Mouse (Mus musculus) lung, embryonic 16.5 days (tissue): ENCODE data around the gene Rtn4. TPM values are rescaled to one million over a fixed set of nuclear protein-coding genes. Genes with fewer than 3 reads are reported as not detected.
"Not testable (repeated sequence)": the region's sequence is repeated elsewhere in the genome, so short reads cannot be mapped to it uniquely, and the experiment has no call there.

Experiments
- ATAC-seq: fragments of 200-750 bp; cut with Nextera tagmentation; 2 replicates; pipeline ENCODE4 v1.8.0; 2017; ENCODE audit warnings: low read depth, mild to moderate bottlenecking, moderate library complexity
- H3K27ac ChIP-seq: fragments of 300-500 bp; sonication (generic); 2 replicates; pipeline ENCODE4 v1.5.1; 2014; ENCODE audit warnings: mild to moderate bottlenecking, control low read depth, low read length
- H3K27me3 ChIP-seq: fragments of 300-500 bp; sonication (generic); 2 replicates; pipeline ENCODE4 v1.6.1; 2014; ENCODE audit warnings: low read depth, low read length, mixed read lengths; ENCODE audit not compliant: control insufficient read depth, insufficient read depth
- H3K36me3 ChIP-seq: fragments of 300-500 bp; sonication (generic); 2 replicates; pipeline ENCODE4 v1.6.1; 2014; ENCODE audit warnings: low read length; ENCODE audit not compliant: control insufficient read depth, insufficient read depth
- H3K4me1 ChIP-seq: fragments of 300-500 bp; sonication (generic); replicated peaks from 2 replicates; pipeline ENCODE4 v1.6.1; 2014; ENCODE audit warnings: low read length, mixed read lengths; ENCODE audit not compliant: control insufficient read depth, insufficient read depth
- H3K4me2 ChIP-seq: fragments of 300-500 bp; sonication (generic); 2 replicates; pipeline ENCODE4 v1.6.1; 2014; ENCODE audit warnings: low read depth, low read length, control low read depth
- H3K4me3 ChIP-seq: fragments of 300-500 bp; sonication (generic); 2 replicates; pipeline ENCODE4 v1.5.1; 2014; ENCODE audit warnings: mild to moderate bottlenecking, low read length, control low read depth
- H3K9ac ChIP-seq: fragments of 300-500 bp; sonication (generic); 2 replicates; pipeline ENCODE4 v1.6.1; 2014; ENCODE audit warnings: low read length, control low read depth
- H3K9me3 ChIP-seq: fragments of 300-500 bp; sonication (generic); 2 replicates; pipeline ENCODE4 v1.6.1; 2016; ENCODE audit warnings: low read length; ENCODE audit not compliant: control insufficient read depth
- WGBS: fragments of 180-500 bp; shearing (Covaris S2); extraction: QIAGEN DNeasy Blood & Tissue Kit; methylation state at CpG from one replicate; pipeline ENCODE4 v1.1.7; 2014; 5-methylcytosine and 5-hydroxymethylcytosine counted together
- polyA plus RNA-seq: library from polyadenylated mRNA; unstranded; fragments of >200 nt; fragmentation: Nextera tagmentation; extraction: Ambion mirVana; gene quantifications from 2 replicates; pipeline ENCODE4 v1.2.1, GENCODE M21; 2015

Rtn4 gene
- polyA plus RNA-seq, 1 experiment from 2014 or later, result 43.0 TPM

DNA sequence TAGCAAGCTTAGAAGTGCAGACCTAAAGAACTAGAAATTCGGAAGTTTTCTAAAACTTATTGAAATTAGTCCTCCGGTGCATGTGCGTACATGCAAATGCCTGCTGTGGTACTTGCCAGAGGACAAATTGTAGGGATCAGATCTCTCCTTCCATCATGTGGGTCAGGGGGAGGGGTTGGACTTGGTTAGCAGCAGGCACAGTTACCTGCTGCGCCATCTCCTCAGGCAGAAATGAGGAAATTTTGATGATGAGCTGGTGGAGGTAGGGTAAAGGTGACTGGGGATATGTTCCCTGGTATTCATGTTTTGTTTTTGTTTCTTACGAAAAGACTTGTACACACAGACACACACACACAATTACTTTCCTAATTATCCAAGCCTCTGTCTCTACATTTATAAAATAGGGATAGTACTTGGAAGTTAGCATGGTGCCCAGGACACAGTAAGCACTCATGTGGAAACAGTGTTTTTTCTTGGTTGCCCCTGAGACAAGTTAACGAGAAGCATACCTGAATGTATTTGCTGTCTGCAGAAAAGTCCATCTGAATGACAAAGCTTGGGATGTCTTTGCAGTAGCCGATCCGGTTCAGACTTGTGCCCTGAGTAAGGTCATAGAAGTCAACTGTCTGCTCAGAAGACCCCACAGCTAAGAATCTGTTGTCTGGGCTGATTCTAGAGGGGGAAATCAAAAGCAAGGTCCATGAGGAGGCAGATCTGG is 56.2 kb downstream of the Rtn4 start:
- H3K27me3 ChIP-seq, result no peaks in the 10 kb centered on the region

DNA sequence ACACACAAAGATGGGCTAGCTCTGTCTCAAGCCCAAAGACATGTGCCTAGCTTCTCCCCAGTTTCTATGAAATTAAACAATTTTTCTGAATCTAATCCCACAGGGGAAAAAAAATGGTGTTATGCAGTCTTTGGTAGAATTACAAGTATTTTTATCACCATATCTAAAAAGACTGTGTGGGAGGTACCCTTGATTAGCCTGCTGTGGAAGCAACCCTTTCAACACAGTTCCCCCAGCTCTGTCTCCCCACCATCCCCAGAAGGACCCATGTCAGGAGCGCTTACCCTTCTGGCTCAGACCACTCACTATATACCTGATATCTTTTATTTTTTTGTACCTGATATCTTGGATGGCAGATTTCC is 56.7 kb downstream of the Rtn4 start:
- no peak overlapping the region for H3K4me2 ChIP-seq
- H3K36me3 ChIP-seq, result peaks cover 18% of the 10 kb centered on the region
- H3K27me3 ChIP-seq, result no peaks in the 10 kb centered on the region
- no peak overlapping the region for H3K9ac ChIP-seq
- no peak for ATAC-seq
- H3K4me1 ChIP-seq, result no peaks in the 10 kb centered on the region
- H3K27ac ChIP-seq, result no peak overlapping the region
- H3K9me3 ChIP-seq, result no peaks in the 10 kb centered on the region
- no peak overlapping the region for H3K4me3 ChIP-seq
- 94% methylated on average over 1 of the region's 1 CpGs for WGBS

More for the DNA sequence above, 56.2 kb downstream of the Rtn4 start:
- no peak overlapping the region for H3K4me3 ChIP-seq
- no peak for ATAC-seq
- H3K4me1 ChIP-seq, result no peaks in the 10 kb centered on the region
- no peak overlapping the region for H3K4me2 ChIP-seq
- no peaks in the 10 kb centered on the region for H3K9me3 ChIP-seq
- 90% methylated on average over 8 of the region's 8 CpGs for WGBS
- H3K36me3 ChIP-seq, result peaks cover 18% of the 10 kb centered on the region
- H3K9ac ChIP-seq, result no peak overlapping the region
- H3K27ac ChIP-seq, result no peak overlapping the region

GRCm38 (mm10) chr11:29751013-29751412 is 58.3 kb downstream of the Rtn4 start:
- ATAC-seq, result no peak
- Histone ChIP-seq H3K9me3 (no peaks in the 10 kb centered on the region), H3K9ac (no peak overlapping the region), H3K27me3 (no peaks in the 10 kb centered on the region), H3K36me3 (peaks cover 14% of the 10 kb centered on the region), H3K4me2 (no peak overlapping the region), H3K4me1 (no peaks in the 10 kb centered on the region), H3K4me3 (no peak overlapping the region), H3K27ac (no peak overlapping the region)
- 89% methylated on average over 2 of the region's 2 CpGs for WGBS

DNA sequence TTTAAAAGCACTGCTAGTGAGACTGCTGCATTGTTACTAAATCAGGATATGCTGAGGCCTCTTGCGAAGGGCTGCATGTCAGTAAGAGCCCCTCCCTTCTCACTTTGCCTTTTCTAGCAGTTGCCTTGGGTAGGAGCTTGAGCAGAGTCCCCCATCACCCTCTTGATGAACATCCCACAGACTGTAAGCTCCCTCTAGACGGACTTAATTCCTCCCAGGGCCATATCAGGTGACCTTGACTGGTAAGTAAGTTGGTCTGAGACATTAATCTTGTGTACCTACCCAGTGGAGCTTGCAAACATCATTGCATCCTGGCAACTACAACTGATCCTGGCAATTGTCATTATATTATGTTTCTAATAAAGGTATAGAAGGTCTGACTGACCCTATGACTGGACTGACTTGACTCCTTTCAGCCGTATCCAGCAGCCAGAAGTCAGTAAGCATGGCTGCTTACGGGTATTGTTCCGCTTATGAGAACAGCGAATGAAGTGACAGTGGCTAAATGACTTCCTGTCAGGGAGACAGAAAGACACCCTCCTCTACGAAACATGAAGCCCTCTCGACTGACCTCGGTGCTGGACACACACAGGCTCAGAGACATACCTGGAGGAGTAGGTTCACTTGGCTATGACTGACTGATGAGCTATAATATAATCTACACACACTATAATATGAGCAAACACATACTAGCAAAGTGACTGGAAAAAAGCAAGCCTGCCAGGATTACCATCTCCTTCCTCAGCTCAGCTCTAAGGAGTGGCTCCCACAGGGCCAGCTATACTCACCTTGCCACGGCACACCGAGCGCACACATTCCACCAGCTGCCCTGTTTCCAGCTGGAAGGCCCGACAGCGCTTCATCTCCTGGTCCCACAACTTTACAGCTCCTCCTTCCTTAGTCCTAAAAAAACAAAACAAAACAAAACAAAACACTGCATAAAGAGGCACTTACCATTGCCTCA is 59.2 kb downstream of the Rtn4 start:
- Histone ChIP-seq H3K4me3 (no peak overlapping the region), H3K27ac (no peak overlapping the region), H3K27me3 (no peaks in the 10 kb centered on the region), H3K9ac (no peak overlapping the region), H3K36me3 (peaks cover 5% of the 10 kb centered on the region; the same call in 1 of the 2 replicates), H3K4me1 (no peaks in the 10 kb centered on the region), H3K9me3 (no peaks in the 10 kb centered on the region), H3K4me2 (no peak overlapping the region)
- WGBS, result 71% methylated on average over 14 of the region's 14 CpGs
- no peak for ATAC-seq

- ATAC-seq, result not testable (repeated sequence)
- WGBS, result 97% methylated on average over 5 of the region's 5 CpGs
These were observed 63.3 kb downstream of the Rtn4 start for GRCm38 (mm10) chr11:29756007-29756406.

GRCm38 (mm10) chr11:29758617-29759016 is 65.9 kb downstream of the Rtn4 start:
- Histone ChIP-seq H3K4me3 (no peak overlapping the region), H3K27ac (no peak overlapping the region), H3K27me3 (no peaks in the 10 kb centered on the region), H3K36me3 (no peaks in the 10 kb centered on the region), H3K4me2 (no peak overlapping the region), H3K4me1 (no peaks in the 10 kb centered on the region), H3K9me3 (no peaks in the 10 kb centered on the region), H3K9ac (no peak overlapping the region)
- no peak for ATAC-seq
- 84% methylated on average over 5 of the region's 5 CpGs for WGBS

More at GRCm38 (mm10) chr11:29756007-29756406, 63.3 kb downstream of the Rtn4 start:
- H3K4me2 ChIP-seq, H3K9ac ChIP-seq, H3K4me3 ChIP-seq, H3K36me3 ChIP-seq, H3K27ac ChIP-seq, H3K27me3 ChIP-seq, H3K4me1 ChIP-seq, H3K9me3 ChIP-seq: not testable (repeated sequence)

GRCm38 (mm10) chr11:29761387-29761786 is 68.6 kb downstream of the Rtn4 start:
- no peak overlapping the region for H3K4me2 ChIP-seq
- no peaks in the 10 kb centered on the region for H3K36me3 ChIP-seq
- no peak for ATAC-seq
- H3K4me3 ChIP-seq, result no peak overlapping the region
- no peaks in the 10 kb centered on the region for H3K9me3 ChIP-seq
- WGBS, result 93% methylated on average over 9 of the region's 9 CpGs
- H3K9ac ChIP-seq, result no peak overlapping the region
- H3K27ac ChIP-seq, result no peak overlapping the region
- no peaks in the 10 kb centered on the region for H3K4me1 ChIP-seq
- H3K27me3 ChIP-seq, result no peaks in the 10 kb centered on the region

- H3K4me2 ChIP-seq, result no peak overlapping the region
- no peak overlapping the region for H3K27ac ChIP-seq
- H3K36me3 ChIP-seq, result no peaks in the 10 kb centered on the region
- no peaks in the 10 kb centered on the region for H3K9me3 ChIP-seq
- no peak for ATAC-seq
- H3K4me1 ChIP-seq, result no peaks in the 10 kb centered on the region
- WGBS, result 78% methylated on average over 1 of the region's 1 CpGs
- H3K27me3 ChIP-seq, result no peaks in the 10 kb centered on the region
- no peak overlapping the region for H3K4me3 ChIP-seq
- H3K9ac ChIP-seq, result no peak overlapping the region
These were observed 70.0 kb downstream of the Rtn4 start for GRCm38 (mm10) chr11:29762768-29763167.

DNA sequence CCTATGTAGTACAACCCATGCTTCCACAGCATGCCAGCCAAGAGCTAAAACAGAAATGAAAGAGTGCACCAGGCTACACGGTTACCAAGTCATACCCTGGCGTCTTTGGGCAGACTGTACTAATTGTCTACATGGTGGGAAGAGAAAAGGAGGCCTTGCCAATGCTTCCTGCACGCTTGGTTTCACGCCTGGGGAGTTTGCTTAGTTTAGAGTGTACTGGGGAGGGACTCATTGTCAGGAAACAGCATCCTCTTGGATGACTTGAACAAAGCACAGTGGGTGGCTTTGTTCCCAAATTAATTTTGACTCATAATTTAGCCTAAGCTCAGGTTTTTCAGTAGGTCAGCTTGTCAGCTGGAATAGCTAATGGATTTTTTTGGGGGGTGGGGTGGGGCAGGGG is 72.3 kb downstream of the Rtn4 start:
- Histone ChIP-seq H3K9ac (no peak overlapping the region), H3K4me3 (no peak overlapping the region), H3K27me3 (no peaks in the 10 kb centered on the region), H3K9me3 (no peaks in the 10 kb centered on the region), H3K36me3 (no peaks in the 10 kb centered on the region), H3K4me2 (no peak overlapping the region), H3K27ac (no peak overlapping the region), H3K4me1 (no peaks in the 10 kb centered on the region)
- ATAC-seq, result no peak
- 78% methylated on average over 4 of the region's 4 CpGs for WGBS
